Mouse (Mus musculus): Measurements from ENCODE around the gene Smyd5.

DNA sequence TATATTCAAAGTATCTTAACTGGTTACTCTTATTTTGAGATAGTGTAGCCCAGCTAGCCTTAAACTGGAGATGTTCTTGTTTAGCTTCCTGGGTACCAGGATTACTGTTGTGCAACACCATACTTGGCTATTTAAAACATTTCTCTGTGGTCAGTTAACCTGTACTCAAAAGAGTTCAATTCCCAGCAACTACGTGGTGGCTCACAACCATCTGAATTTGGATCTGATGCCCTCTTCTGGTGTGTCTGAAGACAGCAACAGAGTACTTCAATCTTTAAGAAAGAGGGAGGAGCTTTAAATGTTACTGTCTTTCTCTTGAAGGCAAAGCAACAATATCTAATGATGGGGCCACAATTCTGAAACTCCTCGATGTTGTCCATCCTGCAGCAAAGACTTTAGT lies 27.8 kb downstream of the Smyd5 start:
- TF ChIP-seq CTCF (conservative IDR thresholded peaks at IDR 0.05; ENCODE audit: low read length) (no peak), NANOG (IDR thresholded peaks at IDR 0.05; ENCODE audit: borderline replicate concordance, low read length) (no peak), POU5F1 (IDR thresholded peaks at IDR 0.05; ENCODE audit: borderline replicate concordance, low read length) (no peak)
